Mouse (Mus musculus): Measurements from ENCODE around the gene Prpf3. TPM values are rescaled to one million over a fixed set of nuclear protein-coding genes. Genes with fewer than 3 reads are reported as not detected.

Prpf3 gene
- polyA plus RNA-seq, 1 experiment, result 26.7 TPM

DNA sequence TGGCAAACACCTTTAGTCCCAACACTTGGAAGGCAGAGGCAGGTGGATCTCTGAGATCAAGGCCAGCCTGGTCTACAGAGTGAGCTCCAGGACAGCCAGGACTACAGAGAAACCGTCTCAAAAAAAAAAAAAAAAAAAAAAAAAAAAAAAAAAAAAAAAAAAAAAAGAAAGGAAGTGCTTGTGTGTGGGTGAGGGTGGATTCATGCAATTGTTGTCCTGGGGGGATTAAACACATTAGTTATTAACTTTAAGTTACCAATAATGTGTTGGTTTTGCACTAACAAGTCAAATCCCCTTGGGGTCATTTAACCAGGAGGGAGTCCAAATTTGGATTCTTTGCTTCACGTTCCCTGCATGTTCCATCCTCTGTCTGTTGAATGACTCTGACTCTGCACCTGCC is 29.4 kb downstream of the Prpf3 start:
- no peak for TF ChIP-seq MYOD1 (IDR thresholded peaks at IDR 0.05; ENCODE audit: control insufficient read depth, insufficient read length, low read depth)
- TF ChIP-seq MYOG (IDR thresholded peaks at IDR 0.05; ENCODE audit: control insufficient read depth, extremely low read depth, insufficient read length), result no peak
- no peak for TF ChIP-seq FOSL1 (IDR thresholded peaks at IDR 0.05; ENCODE audit: insufficient read depth, low read length, poor library complexity, severe bottlenecking)
- TF ChIP-seq MAX (IDR thresholded peaks at IDR 0.05), result no peak
- TF ChIP-seq USF1 (IDR thresholded peaks at IDR 0.05; ENCODE audit: low read depth), result no peak
- TF ChIP-seq CEBPB (IDR thresholded peaks at IDR 0.05; ENCODE audit: low read depth), result no peak
- no peak for TF ChIP-seq CTCF (IDR thresholded peaks at IDR 0.05; ENCODE audit: control insufficient read depth, insufficient read depth, insufficient read length)
- Histone ChIP-seq H3K27me3 (ENCODE audit: control insufficient read depth, insufficient read depth, insufficient read length) (no peaks in the 10 kb centered on the region), H3ac (ENCODE audit: control insufficient read depth, insufficient read length, low read depth) (no peak overlapping the region), H3K36me3 (ENCODE audit: control insufficient read depth, insufficient read depth) (peaks cover 39% of the 10 kb centered on the region), H3K79me2 (ENCODE audit: control insufficient read depth, insufficient read depth) (no peaks in the 10 kb centered on the region), H3K79me3 (ENCODE audit: low read depth) (no peaks in the 10 kb centered on the region), H3K4me3 (ENCODE audit: insufficient read depth, poor library complexity, severe bottlenecking) (no peak overlapping the region)

DNA sequence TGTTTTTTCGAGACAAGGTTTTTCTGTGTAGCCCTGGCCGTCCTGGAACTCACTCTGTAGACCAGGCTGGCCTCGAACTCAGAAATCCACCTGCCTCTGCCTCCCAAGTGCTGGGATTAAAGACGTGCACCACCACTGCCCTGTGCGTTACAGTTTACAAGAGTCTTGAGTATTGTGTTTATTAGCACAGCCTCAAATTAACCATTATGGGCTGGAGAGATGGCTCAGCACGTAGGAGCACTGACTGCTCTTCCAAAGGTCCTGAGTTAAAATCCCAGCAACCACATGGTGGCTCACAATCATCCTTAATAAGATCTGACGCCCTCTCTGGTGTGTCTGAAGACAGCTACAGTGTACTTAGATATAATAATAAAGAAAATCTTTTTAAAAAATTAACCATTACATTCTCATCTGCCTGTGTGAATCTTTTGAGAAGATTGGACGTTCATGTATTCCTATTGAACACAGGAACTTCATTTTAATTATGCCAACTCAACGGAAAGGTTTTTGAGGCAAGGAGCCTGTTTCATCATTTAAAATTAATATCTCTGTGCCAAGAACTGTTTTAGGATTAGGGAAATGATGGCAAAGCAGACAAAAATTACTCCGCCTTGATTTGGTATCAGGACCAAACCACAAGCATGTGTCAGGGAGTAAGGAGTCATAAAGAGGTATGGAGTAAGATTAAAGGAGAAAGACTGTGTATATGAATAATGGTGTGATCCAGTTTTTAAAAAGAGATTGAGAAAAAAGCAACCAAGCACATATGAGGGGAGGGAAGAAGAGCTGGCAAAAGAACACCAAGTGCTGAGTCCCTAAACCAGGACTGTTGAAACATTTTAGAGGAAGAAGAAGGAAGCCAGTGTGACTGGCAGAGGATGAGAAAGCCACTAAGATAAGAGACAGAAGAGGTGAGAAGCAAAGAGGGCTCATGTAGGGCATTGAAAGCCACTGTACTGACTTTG is 35.4 kb downstream of the Prpf3 start:
- TF ChIP-seq USF1 (IDR thresholded peaks at IDR 0.05; ENCODE audit: low read depth) (no peak), CTCF (IDR thresholded peaks at IDR 0.05; ENCODE audit: control insufficient read depth, insufficient read depth, insufficient read length) (no peak), MYOD1 (IDR thresholded peaks at IDR 0.05; ENCODE audit: control insufficient read depth, insufficient read length, low read depth) (no peak), MYOG (IDR thresholded peaks at IDR 0.05; ENCODE audit: control insufficient read depth, extremely low read depth, insufficient read length) (no peak), CEBPB (IDR thresholded peaks at IDR 0.05; ENCODE audit: low read depth) (no peak), MAX (IDR thresholded peaks at IDR 0.05) (no peak), FOSL1 (IDR thresholded peaks at IDR 0.05; ENCODE audit: insufficient read depth, low read length, poor library complexity, severe bottlenecking) (no peak)
- Histone ChIP-seq H3K4me3 (ENCODE audit: insufficient read depth, poor library complexity, severe bottlenecking) (peak overlapping the region; percentile 29), H3ac (ENCODE audit: control insufficient read depth, insufficient read length, low read depth) (peak overlapping the region; percentile 76), H3K79me2 (ENCODE audit: control insufficient read depth, insufficient read depth) (peaks cover 32% of the 10 kb centered on the region), H3K27me3 (ENCODE audit: control insufficient read depth, insufficient read depth, insufficient read length) (no peaks in the 10 kb centered on the region), H3K36me3 (ENCODE audit: control insufficient read depth, insufficient read depth) (no peaks in the 10 kb centered on the region), H3K79me3 (ENCODE audit: low read depth) (peaks cover 30% of the 10 kb centered on the region)

DNA sequence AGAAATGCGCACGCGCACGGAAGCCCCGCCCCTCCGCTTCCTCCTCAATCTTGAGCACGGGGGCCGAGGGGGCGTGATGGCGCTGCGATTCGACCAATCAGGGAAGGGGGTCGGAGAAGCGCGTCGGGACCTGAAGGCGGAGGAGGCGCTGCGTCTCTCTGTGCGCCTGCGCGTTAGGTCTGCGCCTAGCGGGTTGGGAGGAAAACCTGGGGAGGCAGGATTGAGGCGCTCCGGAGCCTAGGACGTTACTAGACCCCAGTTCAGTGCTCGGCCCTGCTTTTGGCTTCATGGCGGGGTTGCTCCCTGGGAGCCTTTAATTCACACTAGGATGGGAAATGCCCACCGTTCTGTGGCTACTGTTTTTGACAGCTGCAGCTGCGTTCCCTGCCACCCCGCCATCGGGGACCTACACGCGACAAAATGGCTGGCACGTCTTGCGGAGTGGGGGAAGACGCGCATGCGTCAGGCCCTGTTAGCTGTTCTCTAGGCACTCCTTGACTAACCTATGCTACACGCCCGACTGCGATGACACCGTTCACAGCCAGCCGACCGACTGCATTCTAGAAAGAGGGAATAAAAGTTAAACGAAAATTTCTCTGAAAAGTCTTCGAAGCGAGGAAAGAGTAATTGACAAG is 36.2 kb downstream of the Prpf3 start:
- no peaks in the 10 kb centered on the region for H3K36me3 ChIP-seq (ENCODE audit: control insufficient read depth, insufficient read depth)
- peak overlapping the region; percentile 76 for H3ac ChIP-seq (ENCODE audit: control insufficient read depth, insufficient read length, low read depth)
- peaks cover 39% of the 10 kb centered on the region for H3K79me3 ChIP-seq (ENCODE audit: low read depth)
- H3K27me3 ChIP-seq (ENCODE audit: control insufficient read depth, insufficient read depth, insufficient read length), result no peaks in the 10 kb centered on the region
- TF ChIP-seq MAX (IDR thresholded peaks at IDR 0.05) (peak; percentile 85), MYOG (IDR thresholded peaks at IDR 0.05; ENCODE audit: control insufficient read depth, extremely low read depth, insufficient read length) (no peak), CEBPB (IDR thresholded peaks at IDR 0.05; ENCODE audit: low read depth) (no peak)
- H3K79me2 ChIP-seq (ENCODE audit: control insufficient read depth, insufficient read depth), result peaks cover 41% of the 10 kb centered on the region
- peak overlapping the region; percentile 60 for H3K4me3 ChIP-seq (ENCODE audit: insufficient read depth, poor library complexity, severe bottlenecking)

DNA sequence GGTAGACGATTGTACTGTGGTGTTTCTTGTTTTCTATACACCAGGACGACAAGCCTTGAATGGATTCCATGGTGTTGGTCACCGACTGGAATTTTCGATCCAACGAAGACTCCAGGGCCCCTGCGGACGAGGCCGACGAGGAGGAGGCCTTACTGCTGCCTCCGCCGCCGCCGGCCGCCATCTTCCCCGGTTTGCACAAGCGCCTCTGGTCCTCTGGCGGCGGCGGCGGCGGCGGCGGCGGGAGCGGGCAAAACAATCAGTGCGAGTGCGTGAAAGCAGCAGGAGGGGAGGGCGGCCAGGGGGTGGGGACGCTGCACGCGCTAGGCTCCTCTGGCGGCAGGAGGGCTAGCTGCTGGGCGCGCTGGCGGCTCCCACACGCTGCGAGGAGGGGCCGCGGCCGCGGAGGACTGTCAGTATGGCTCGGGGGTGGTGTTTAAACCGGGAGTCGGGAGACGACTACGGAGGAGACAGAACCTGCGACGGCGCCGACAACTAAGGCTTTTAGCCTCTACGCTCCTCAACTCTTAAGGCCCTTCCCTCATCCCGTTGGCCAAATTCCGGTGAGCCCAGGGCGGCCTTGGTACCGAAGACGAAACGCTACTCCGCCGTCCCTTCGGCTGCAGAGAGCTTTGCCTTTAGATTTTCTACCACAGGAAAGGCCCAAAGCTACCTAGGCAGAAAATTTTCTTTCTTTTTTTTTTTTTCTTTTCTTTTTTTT is 37.0 kb downstream of the Prpf3 start, which contains the start of gene Rprd2:
Rprd2 (minus strand) TSS at position 293 of the 718 bp plus-strand sequence.
- H3ac ChIP-seq (ENCODE audit: control insufficient read depth, insufficient read length, low read depth), result peak within 1 kb of the TSS; percentile 97
- no peaks in the 10 kb centered on the region for H3K36me3 ChIP-seq (ENCODE audit: control insufficient read depth, insufficient read depth)
- peaks cover 46% of the 10 kb centered on the region for H3K79me3 ChIP-seq (ENCODE audit: low read depth)
- peak within 1 kb of the TSS; percentile 60 for H3K4me3 ChIP-seq (ENCODE audit: insufficient read depth, poor library complexity, severe bottlenecking)
- peaks cover 48% of the 10 kb centered on the region for H3K79me2 ChIP-seq (ENCODE audit: control insufficient read depth, insufficient read depth)
- no peak for TF ChIP-seq FOSL1 (IDR thresholded peaks at IDR 0.05; ENCODE audit: insufficient read depth, low read length, poor library complexity, severe bottlenecking)
- TF ChIP-seq MYOD1 (IDR thresholded peaks at IDR 0.05; ENCODE audit: control insufficient read depth, insufficient read length, low read depth), result no peak
- TF ChIP-seq USF1 (IDR thresholded peaks at IDR 0.05; ENCODE audit: low read depth), result no peak
- TF ChIP-seq MYOG (IDR thresholded peaks at IDR 0.05; ENCODE audit: control insufficient read depth, extremely low read depth, insufficient read length), result no peak
- no peak for TF ChIP-seq CEBPB (IDR thresholded peaks at IDR 0.05; ENCODE audit: low read depth)
- TF ChIP-seq CTCF (IDR thresholded peaks at IDR 0.05; ENCODE audit: control insufficient read depth, insufficient read depth, insufficient read length), result no peak
- no peak for TF ChIP-seq MAX (IDR thresholded peaks at IDR 0.05)
- no peaks in the 10 kb centered on the region for H3K27me3 ChIP-seq (ENCODE audit: control insufficient read depth, insufficient read depth, insufficient read length)

DNA sequence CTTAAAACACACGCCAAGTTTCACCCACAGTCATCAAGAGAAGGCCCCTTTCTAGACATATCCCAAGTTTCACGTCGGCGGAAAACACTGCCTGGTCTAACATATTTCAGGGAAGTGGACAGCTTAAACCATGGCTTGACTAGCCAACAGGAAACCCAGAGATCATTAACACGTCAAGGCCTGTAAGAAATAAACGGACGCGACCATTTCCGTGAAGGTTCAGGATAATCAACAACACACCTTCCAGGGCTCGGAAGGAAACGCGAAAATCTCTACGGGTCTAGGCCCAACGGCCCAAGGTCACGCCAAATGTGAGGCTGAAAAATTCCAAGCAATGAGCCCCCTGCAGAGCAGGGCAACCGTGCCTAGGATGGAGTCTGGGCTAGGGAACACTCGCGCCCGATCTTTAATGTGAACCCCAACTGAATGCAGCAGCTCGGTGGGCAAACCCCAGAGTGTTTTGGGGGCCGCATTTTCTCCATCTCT is 37.6 kb downstream of the Prpf3 start:
- TF ChIP-seq CEBPB (IDR thresholded peaks at IDR 0.05; ENCODE audit: low read depth), result no peak
- peak; percentile 3 for TF ChIP-seq MAX (IDR thresholded peaks at IDR 0.05)
- no peaks in the 10 kb centered on the region for H3K27me3 ChIP-seq (ENCODE audit: control insufficient read depth, insufficient read depth, insufficient read length)
- H3K79me3 ChIP-seq (ENCODE audit: low read depth), result peaks cover 53% of the 10 kb centered on the region
- H3K4me3 ChIP-seq (ENCODE audit: insufficient read depth, poor library complexity, severe bottlenecking), result peak overlapping the region; percentile 60
- H3K36me3 ChIP-seq (ENCODE audit: control insufficient read depth, insufficient read depth), result no peaks in the 10 kb centered on the region
- H3ac ChIP-seq (ENCODE audit: control insufficient read depth, insufficient read length, low read depth), result peak overlapping the region; percentile 97
- peaks cover 55% of the 10 kb centered on the region for H3K79me2 ChIP-seq (ENCODE audit: control insufficient read depth, insufficient read depth)
